Mouse (Mus musculus) ES-E14 (cell line): ENCODE results near the gene Taf4.

Experiments
- CHD2 ChIP-seq: IDR thresholded peaks from 2 replicates; pipeline ENCODE4 v1.6.1; 2014; ENCODE audit warnings: mild to moderate bottlenecking, low read depth, low read length, inconsistent platforms
- HCFC1 ChIP-seq: IDR thresholded peaks from 2 replicates; pipeline ENCODE4 v1.6.1; 2012; ENCODE audit warnings: low read length, inconsistent platforms, borderline replicate concordance; ENCODE audit not compliant: insufficient read depth
- MAFK ChIP-seq: IDR thresholded peaks from 2 replicates; pipeline ENCODE4 v1.6.1; 2014; ENCODE audit warnings: mild to moderate bottlenecking, low read depth, low read length, inconsistent platforms; ENCODE audit not compliant: insufficient read depth
- ZC3H11A ChIP-seq: IDR thresholded peaks from 2 replicates; pipeline ENCODE4 v1.6.1; 2012; ENCODE audit warnings: low read depth, mild to moderate bottlenecking, inconsistent platforms, low read length, borderline replicate concordance
- ZNF384 ChIP-seq: IDR thresholded peaks from 2 replicates; pipeline ENCODE4 v1.6.1; 2012; ENCODE audit warnings: low read depth, low read length, inconsistent platforms

DNA sequence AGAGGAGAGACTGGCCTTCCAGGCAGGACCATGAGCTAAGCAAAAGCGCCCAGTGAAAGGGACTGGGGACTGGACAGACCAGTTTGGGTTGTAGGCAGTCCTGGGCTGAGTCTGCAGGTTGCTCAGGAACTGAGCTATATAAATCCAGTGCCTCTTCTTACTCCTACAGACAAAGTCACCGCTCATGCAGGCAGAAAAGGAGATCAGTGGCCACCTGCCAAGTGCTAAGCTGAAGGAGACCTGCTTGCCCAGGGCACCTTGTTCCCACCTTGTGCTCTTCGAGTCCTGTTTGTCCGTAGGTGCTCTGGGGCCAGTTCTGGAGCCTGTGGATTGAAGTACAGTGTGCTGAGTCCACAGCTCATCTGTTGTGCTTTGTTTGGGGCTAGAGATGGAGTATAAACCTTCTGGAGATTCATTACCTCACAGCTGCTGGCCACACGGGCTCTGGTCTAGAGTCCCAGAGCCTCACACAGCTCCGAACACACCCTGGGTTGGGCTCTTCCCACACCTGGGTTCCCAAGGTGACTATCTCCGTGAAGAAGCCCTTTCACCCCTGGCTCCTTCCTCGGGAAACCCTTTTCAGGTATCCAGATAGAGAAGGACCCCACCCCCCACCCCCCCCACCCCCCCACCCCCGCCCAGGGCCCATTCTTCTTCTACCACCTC lies 30.0 kb upstream of the Taf4 start:
- TF ChIP-seq ZNF384, result no peak
- no peak for TF ChIP-seq ZC3H11A
- TF ChIP-seq HCFC1, result no peak
- TF ChIP-seq CHD2, result no peak
- no peak for TF ChIP-seq MAFK
